Mouse (Mus musculus) intestine, embryonic 16.5 days (tissue): ENCODE data around the gene Intu. TPM values are rescaled to one million over a fixed set of nuclear protein-coding genes. Genes with fewer than 3 reads are reported as not detected.
A peak's percentile ranks its signal among the peaks of the same experiment; 100 is the strongest.

ENCODE experiments used
- ATAC-seq: fragments of 200-750 bp; cut with Nextera tagmentation; 2 replicates; pipeline ENCODE4 v1.8.0; 2017; ENCODE audit warnings: moderate TSS enrichment, moderate library complexity
- H3K27ac ChIP-seq: fragments of 300-500 bp; sonication (generic); 2 replicates; pipeline ENCODE4 v1.5.1; 2014; ENCODE audit warnings: mild to moderate bottlenecking, low read length
- H3K27me3 ChIP-seq: fragments of 300-500 bp; sonication (generic); replicated peaks from 2 replicates; pipeline ENCODE4 v1.6.1; 2014; ENCODE audit warnings: low read length, control low read depth, mixed read lengths; ENCODE audit not compliant: control insufficient read depth, insufficient read depth
- H3K36me3 ChIP-seq: fragments of 300-500 bp; sonication (generic); 2 replicates; pipeline ENCODE4 v1.6.1; 2014; ENCODE audit warnings: low read length, control low read depth; ENCODE audit not compliant: control insufficient read depth, insufficient read depth
- H3K4me1 ChIP-seq: fragments of 300-500 bp; sonication (generic); 2 replicates; pipeline ENCODE4 v1.6.1; 2014; ENCODE audit warnings: low read length, control low read depth, mixed read lengths; ENCODE audit not compliant: control insufficient read depth, insufficient read depth
- H3K4me2 ChIP-seq: fragments of 300-500 bp; sonication (generic); 2 replicates; pipeline ENCODE4 v1.6.1; 2014; ENCODE audit warnings: low read depth, low read length, control low read depth
- H3K4me3 ChIP-seq: fragments of 300-500 bp; sonication (generic); 2 replicates; pipeline ENCODE4 v1.5.1; 2014; ENCODE audit warnings: mild to moderate bottlenecking, low read length
- H3K9ac ChIP-seq: fragments of 300-500 bp; sonication (generic); 2 replicates; pipeline ENCODE4 v1.6.1; 2014; ENCODE audit warnings: low read depth, low read length
- H3K9me3 ChIP-seq: fragments of 300-500 bp; sonication (generic); 2 replicates; pipeline ENCODE4 v1.6.1; 2016; ENCODE audit warnings: low read length, control low read depth; ENCODE audit not compliant: control insufficient read depth
- WGBS: fragments of 180-500 bp; shearing (Covaris S2); extraction: QIAGEN DNeasy Blood & Tissue Kit; methylation state at CpG from one replicate; pipeline ENCODE4 v1.1.7; 2014; 5-methylcytosine and 5-hydroxymethylcytosine counted together
- polyA plus RNA-seq: library from polyadenylated mRNA; unstranded; fragments of >200 nt; fragmentation: Nextera tagmentation; extraction: Ambion mirVana; gene quantifications from 2 replicates; pipeline ENCODE4 v1.2.1, GENCODE M21; 2015

Gene Intu
- polyA plus RNA-seq, 1 experiment from 2014 or later, result 1.9 TPM

DNA sequence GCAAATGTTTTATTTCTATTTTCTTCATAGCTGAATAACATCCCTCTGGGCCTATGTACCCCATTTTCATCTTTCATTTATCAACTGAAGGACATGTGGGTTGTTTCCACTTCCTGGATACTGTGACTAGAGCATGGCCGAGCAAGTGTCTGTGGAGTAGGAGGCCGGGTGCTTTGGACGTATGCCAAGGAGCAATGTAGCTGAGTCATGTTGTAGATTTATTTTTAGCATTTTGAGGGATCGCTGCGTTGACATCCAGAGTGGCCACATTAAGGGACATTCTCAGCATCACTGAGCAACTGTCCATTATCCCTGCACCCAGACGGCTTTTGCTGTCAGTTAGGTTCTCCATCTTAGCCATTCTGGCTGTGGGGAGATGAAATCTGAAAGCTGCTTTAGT is 20.5 kb upstream of the Intu start:
- Histone ChIP-seq H3K27me3 (no peaks in the 10 kb centered on the region), H3K4me1 (no peaks in the 10 kb centered on the region), H3K27ac (no peak overlapping the region), H3K9me3 (no peaks in the 10 kb centered on the region), H3K36me3 (no peaks in the 10 kb centered on the region), H3K4me2 (no peak overlapping the region), H3K4me3 (no peak overlapping the region), H3K9ac (no peak overlapping the region)
- no peak for ATAC-seq
- WGBS, result 46% methylated on average over 6 of the region's 6 CpGs

DNA sequence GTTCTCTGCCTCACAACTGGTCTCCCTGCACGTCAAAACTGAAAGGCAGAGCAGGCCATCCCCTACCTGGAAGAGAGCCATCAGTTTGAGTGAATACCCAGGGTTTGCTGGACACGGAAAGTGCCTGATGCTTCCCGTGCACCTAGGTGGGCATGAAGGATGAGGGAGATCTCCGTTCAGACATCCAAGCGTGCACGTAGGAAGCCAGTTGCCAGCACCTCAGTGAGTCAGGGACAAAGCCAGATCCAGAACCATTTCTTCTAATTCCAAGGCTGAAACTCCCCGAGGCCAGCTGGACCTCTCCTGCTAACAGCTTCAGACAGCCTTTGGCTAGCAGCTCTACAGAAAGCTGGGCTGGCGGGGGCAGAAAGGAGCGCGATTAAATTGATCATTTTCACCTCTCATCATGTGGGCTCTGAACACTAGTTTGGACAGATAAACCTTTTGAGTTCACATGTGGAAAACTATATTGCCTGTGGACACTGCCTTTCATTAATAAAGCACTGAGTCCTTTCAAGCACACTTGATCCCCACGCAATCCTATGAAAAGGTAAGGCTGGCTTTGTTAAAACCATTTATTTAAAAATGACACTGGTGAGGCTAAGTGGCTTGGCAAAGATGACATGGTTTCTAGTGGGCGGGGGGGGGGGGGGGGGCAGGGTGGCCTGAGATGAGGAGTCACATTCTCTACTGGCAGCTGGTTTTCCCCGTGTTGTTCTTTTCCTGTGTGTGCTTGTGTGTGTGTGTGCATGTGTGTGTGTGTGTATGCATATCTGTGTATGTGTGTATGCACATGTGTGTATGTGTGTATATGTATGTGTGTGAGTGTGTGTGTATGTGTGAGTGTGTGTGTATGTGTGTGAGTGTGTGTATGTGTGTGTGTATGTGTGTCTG is 17.9 kb upstream of the Intu start:
- WGBS, result 78% methylated on average over 13 of the region's 13 CpGs
- no peaks in the 10 kb centered on the region for H3K36me3 ChIP-seq
- H3K4me2 ChIP-seq, result no peak overlapping the region
- no peaks in the 10 kb centered on the region for H3K27me3 ChIP-seq
- no peak overlapping the region for H3K27ac ChIP-seq
- no peak overlapping the region for H3K9ac ChIP-seq
- no peak overlapping the region for H3K4me3 ChIP-seq
- no peak for ATAC-seq
- no peaks in the 10 kb centered on the region for H3K9me3 ChIP-seq
- H3K4me1 ChIP-seq, result no peaks in the 10 kb centered on the region

DNA sequence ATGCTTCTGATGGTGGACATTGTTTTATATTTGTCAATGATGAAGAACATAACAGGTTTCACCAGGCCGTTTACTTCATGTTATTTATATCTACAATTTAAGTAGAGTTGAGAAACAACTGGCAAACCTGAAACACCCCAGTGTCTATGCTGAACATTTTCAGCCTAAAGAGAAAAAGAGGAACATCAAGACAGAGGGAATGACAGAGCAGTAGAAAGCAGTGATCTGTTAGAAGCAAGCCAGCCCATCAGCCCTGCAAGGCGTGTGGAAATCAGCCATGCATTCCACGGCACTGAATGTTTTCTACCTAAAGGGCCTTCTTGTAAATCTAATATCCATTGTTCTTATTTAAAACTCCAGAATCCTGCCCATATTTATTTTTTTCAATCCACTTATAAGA is 12.8 kb upstream of the Intu start:
- no peak overlapping the region for H3K4me3 ChIP-seq
- 71% methylated on average over 3 of the region's 3 CpGs for WGBS

GRCm38 (mm10) chr3:40519555-40519954 is 11.5 kb upstream of the Intu start:
- H3K4me2 ChIP-seq, result no peak overlapping the region
- no peak overlapping the region for H3K27ac ChIP-seq
- WGBS, result 65% methylated on average over 3 of the region's 3 CpGs
- H3K4me3 ChIP-seq, result no peak overlapping the region
- H3K36me3 ChIP-seq, result no peaks in the 10 kb centered on the region
- no peaks in the 10 kb centered on the region for H3K27me3 ChIP-seq
- H3K4me1 ChIP-seq, result no peaks in the 10 kb centered on the region
- H3K9ac ChIP-seq, result no peak overlapping the region
- no peak for ATAC-seq
- H3K9me3 ChIP-seq, result no peaks in the 10 kb centered on the region

More for the DNA sequence above, 12.8 kb upstream of the Intu start:
- no peaks in the 10 kb centered on the region for H3K4me1 ChIP-seq
- no peak overlapping the region for H3K4me2 ChIP-seq
- H3K9ac ChIP-seq, result no peak overlapping the region
- no peak for ATAC-seq
- H3K36me3 ChIP-seq, result no peaks in the 10 kb centered on the region
- H3K9me3 ChIP-seq, result no peaks in the 10 kb centered on the region
- H3K27ac ChIP-seq, result no peak overlapping the region
- H3K27me3 ChIP-seq, result no peaks in the 10 kb centered on the region

- H3K27me3 ChIP-seq, result no peaks in the 10 kb centered on the region
- no peak overlapping the region for H3K9ac ChIP-seq
- no peak overlapping the region for H3K4me3 ChIP-seq
- H3K4me1 ChIP-seq, result no peaks in the 10 kb centered on the region
- WGBS, result 96% methylated on average over 3 of the region's 3 CpGs
- H3K4me2 ChIP-seq, result no peak overlapping the region
- H3K36me3 ChIP-seq, result no peaks in the 10 kb centered on the region
- ATAC-seq, result no peak
- no peak overlapping the region for H3K27ac ChIP-seq
- no peaks in the 10 kb centered on the region for H3K9me3 ChIP-seq
Observed at GRCm38 (mm10) chr3:40520567-40520966, 10.5 kb upstream of the Intu start.

- Histone ChIP-seq H3K4me2 (no peak overlapping the region), H3K27ac (no peak overlapping the region), H3K4me3 (no peak overlapping the region), H3K4me1 (no peaks in the 10 kb centered on the region), H3K9ac (no peak overlapping the region), H3K36me3 (no peaks in the 10 kb centered on the region), H3K27me3 (peaks cover 2% of the 10 kb centered on the region; the same call in 1 of the 2 replicates), H3K9me3 (no peaks in the 10 kb centered on the region)
- 40% methylated on average over 6 of the region's 6 CpGs for WGBS
- no peak for ATAC-seq
Observed at GRCm38 (mm10) chr3:40522446-40522845, 8.6 kb upstream of the Intu start.

- 60% methylated on average over 14 of the region's 14 CpGs for WGBS
- peak overlapping the region; percentile 15; the same call in 1 of the 2 replicates for H3K4me2 ChIP-seq
- H3K4me1 ChIP-seq, result no peaks in the 10 kb centered on the region
- H3K27ac ChIP-seq, result no peak overlapping the region
- H3K4me3 ChIP-seq, result no peak overlapping the region
- H3K9ac ChIP-seq, result no peak overlapping the region
- peaks cover 2% of the 10 kb centered on the region; the same call in 1 of the 2 replicates for H3K27me3 ChIP-seq
- no peaks in the 10 kb centered on the region for H3K36me3 ChIP-seq
- H3K9me3 ChIP-seq, result no peaks in the 10 kb centered on the region
- no peak; the same call in 1 of the 2 replicates for ATAC-seq
Observed at GRCm38 (mm10) chr3:40522846-40523245, 8.2 kb upstream of the Intu start.

- no peak overlapping the region for H3K27ac ChIP-seq
- ATAC-seq, result no peak
- 19% methylated on average over 7 of the region's 7 CpGs for WGBS
- H3K9ac ChIP-seq, result no peak overlapping the region
- peaks cover 2% of the 10 kb centered on the region; the same call in 1 of the 2 replicates for H3K27me3 ChIP-seq
- H3K4me1 ChIP-seq, result no peaks in the 10 kb centered on the region
- H3K36me3 ChIP-seq, result no peaks in the 10 kb centered on the region
- peak overlapping the region; percentile 15; the same call in 1 of the 2 replicates for H3K4me2 ChIP-seq
- H3K4me3 ChIP-seq, result no peak overlapping the region
- H3K9me3 ChIP-seq, result no peaks in the 10 kb centered on the region
Observed at GRCm38 (mm10) chr3:40523371-40523783, 7.7 kb upstream of the Intu start.

- H3K9ac ChIP-seq, result no peak overlapping the region
- no peaks in the 10 kb centered on the region for H3K36me3 ChIP-seq
- no peak for ATAC-seq
- H3K4me1 ChIP-seq, result no peaks in the 10 kb centered on the region
- H3K4me3 ChIP-seq, result no peak overlapping the region
- WGBS, result 84% methylated on average over 7 of the region's 7 CpGs
- H3K27ac ChIP-seq, result no peak overlapping the region
- peaks cover 2% of the 10 kb centered on the region; the same call in 1 of the 2 replicates for H3K27me3 ChIP-seq
- peaks cover 2% of the 10 kb centered on the region; the same call in 1 of the 2 replicates for H3K9me3 ChIP-seq
- no peak overlapping the region for H3K4me2 ChIP-seq
Observed at GRCm38 (mm10) chr3:40524841-40525240, 6.2 kb upstream of the Intu start.
